Mouse (Mus musculus) spleen, adult 12 weeks (tissue): Measurements from ENCODE around the gene Adamtsl3.

Experiments used
- DNase-seq: peaks from one replicate; pipeline ENCODE4 v3.0.0; 2022; ENCODE audit warnings: low spot score

Adamtsl3 gene

GRCm38 (mm10) chr7:82648353-82649080 lies 313.0 kb downstream of the Adamtsl3 start, which contains the start of the genes Saxo2 and Efl1:
Gene Saxo2 (minus strand): TSS chr7:82648528.
Gene Efl1 (plus strand): TSS chr7:82648614.
- peak; percentile 88 for DNase-seq

GRCm38 (mm10) chr7:82649081-82649445 lies 313.6 kb downstream of the Adamtsl3 start:
- DNase-seq = no peak
